8 mouse cellular contexts compared by ENCODE assay signal in genomic region chr17:32991965-32992698, GRCm38 (mm10). TPM values are rescaled to one million over a fixed set of nuclear protein-coding genes. Genes with fewer than 3 reads are reported as not detected.
DNase-seq lines count a peak whose midpoint lies in the region; ATAC-seq and TF ChIP-seq lines count a peak whose summit lies in the region.

No protein-coding gene starts in this region.

- no peaks in the 10 kb centered on the region for H3K4me1 ChIP-seq in ES-Bruce4 (ENCODE audit: control insufficient read depth, insufficient read depth, low read length)
- H3K4me1 ChIP-seq in forebrain, embryonic 11.5 days (replicated peaks; ENCODE audit: control insufficient read depth, insufficient read depth, low read length): no peaks in the 10 kb centered on the region; the same call in 1 of the 2 replicates
- no peaks in the 10 kb centered on the region for H3K4me1 ChIP-seq in kidney, postnatal 0 days (replicated peaks; ENCODE audit: insufficient read depth, low read length)

- ATAC-seq in forebrain, embryonic 11.5 days (replicated peaks; ENCODE audit: low FRiP score): no peak
- no peak for ATAC-seq in kidney, postnatal 0 days (replicated peaks; ENCODE audit: low FRiP score, low read depth)

- TF ChIP-seq EP300 in ES-Bruce4 (IDR thresholded peaks at IDR 0.05; ENCODE audit: insufficient read depth, low read depth, low read length): no peak

- TF ChIP-seq POLR2A in ES-Bruce4 (IDR thresholded peaks at IDR 0.05; ENCODE audit: insufficient read depth, low read length): no peak

- no peak overlapping the region for H3K4me3 ChIP-seq in ES-Bruce4 (ENCODE audit: low read depth, low read length)
- H3K4me3 ChIP-seq in forebrain, embryonic 11.5 days (ENCODE audit: low read depth, low read length): peak overlapping the region; percentile 79; the same call in 1 of the 2 replicates
- peak overlapping the region; percentile 70 for H3K4me3 ChIP-seq in kidney, postnatal 0 days (replicated peaks; ENCODE audit: low read depth, low read length)

- peak overlapping the region; percentile 14 for H3K9ac ChIP-seq in ES-Bruce4 (ENCODE audit: low read depth, poor library complexity, severe bottlenecking)
- H3K9ac ChIP-seq in forebrain, embryonic 11.5 days (ENCODE audit: low read length): peak overlapping the region; percentile 76; the same call in 1 of the 2 replicates
- peak overlapping the region; percentile 67 for H3K9ac ChIP-seq in kidney, postnatal 0 days (ENCODE audit: low read depth, low read length)

- no peak overlapping the region; the same call in 1 of the 2 replicates for H3K27ac ChIP-seq in ES-Bruce4 (ENCODE audit: insufficient read depth, low read length)
- H3K27ac ChIP-seq in forebrain, embryonic 11.5 days (ENCODE audit: low read depth, low read length): no peak overlapping the region
- H3K27ac ChIP-seq in kidney, postnatal 0 days: peak overlapping the region; percentile 84; the same call in 1 of the 2 replicates

- peak; percentile 4 for TF ChIP-seq CTCF in ES-Bruce4 (IDR thresholded peaks at IDR 0.05; ENCODE audit: low read depth, low read length)
- TF ChIP-seq CTCF in kidney, postnatal 0 days (IDR thresholded peaks at IDR 0.05; ENCODE audit: low read depth): peak; percentile 59

- H3K36me3 ChIP-seq in ES-Bruce4 (ENCODE audit: control insufficient read depth, insufficient read depth, low read length, poor library complexity, severe bottlenecking): no peaks in the 10 kb centered on the region
- peaks cover 4% of the 10 kb centered on the region; the same call in 1 of the 2 replicates for H3K36me3 ChIP-seq in forebrain, embryonic 11.5 days (ENCODE audit: control insufficient read depth, insufficient read depth, low read length)
- peaks cover 6% of the 10 kb centered on the region; the same call in 1 of the 2 replicates for H3K36me3 ChIP-seq in kidney, postnatal 0 days (ENCODE audit: insufficient read depth, low read length)

- no peaks in the 10 kb centered on the region for H3K9me3 ChIP-seq in ES-Bruce4 (replicated peaks; ENCODE audit: control insufficient read depth, insufficient read depth, low read length, poor library complexity, severe bottlenecking)
- H3K9me3 ChIP-seq in forebrain, embryonic 11.5 days (ENCODE audit: control insufficient read depth, low read length): no peaks in the 10 kb centered on the region
- no peaks in the 10 kb centered on the region for H3K9me3 ChIP-seq in kidney, postnatal 0 days (replicated peaks; ENCODE audit: low read length)

- H3K4me2 ChIP-seq in forebrain, embryonic 11.5 days (ENCODE audit: low read depth, low read length, severe bottlenecking): peak overlapping the region; percentile 75; the same call in 1 of the 2 replicates
- H3K4me2 ChIP-seq in kidney, postnatal 0 days (ENCODE audit: low read length): peak overlapping the region; percentile 69

- 71% methylated on average over 12 of the region's 12 CpGs for WGBS in forebrain, embryonic 11.5 days
- WGBS in kidney, postnatal 0 days: 69% methylated on average over 12 of the region's 12 CpGs

- no peaks in the 10 kb centered on the region for H3K27me3 ChIP-seq in ES-Bruce4 (ENCODE audit: control insufficient read depth, insufficient read depth, low read length, poor library complexity, severe bottlenecking)
- no peaks in the 10 kb centered on the region for H3K27me3 ChIP-seq in forebrain, embryonic 11.5 days (ENCODE audit: control insufficient read depth, insufficient read depth, low read length)
- H3K27me3 ChIP-seq in kidney, postnatal 0 days (ENCODE audit: insufficient read depth, low read length): no peaks in the 10 kb centered on the region

- DNase-seq in embryo, embryonic 10 days (ENCODE audit: low spot score): peak; percentile 27
- no peak for DNase-seq in embryo, embryonic 9.5 days (ENCODE audit: extremely low spot score)
- no peak for DNase-seq in forebrain, embryonic 11.5 days (ENCODE audit: low spot score)
- peak; percentile 3 for DNase-seq in kidney, postnatal 0 days (ENCODE audit: low spot score)
- DNase-seq in lung, postnatal 36 days: peak; percentile 47
- DNase-seq in thymus, postnatal 4 days: peak; percentile 51
- no peak for DNase-seq in urinary bladder, adult 18-20 months (ENCODE audit: low spot score in 2 of 2)

RNA-seq across cellular contexts. Expression of gene Zfp952, which starts 0.8 kb away (rescaled TPM):
- polyA plus RNA-seq in ES-Bruce4 (2011; ENCODE audit: insufficient read depth, insufficient read length, low read depth, missing spikeins): 9.9 and 13.5 TPM in 2 replicates
- 16.2 and 16.7 TPM in 2 replicates for polyA plus RNA-seq in forebrain, embryonic 11.5 days (2014; fragmentation: Nextera tagmentation; extraction: Ambion mirVana)
- polyA plus RNA-seq in kidney, postnatal 0 days (2015; fragmentation: Nextera tagmentation; extraction: Ambion mirVana): 8.7 and 8.8 TPM in 2 replicates

RNA-seq across cellular contexts. Expression of gene Zfp472, which starts 26.5 kb away (rescaled TPM):
- 12.9 and 14.5 TPM in 2 replicates for polyA plus RNA-seq in ES-Bruce4 (2011; ENCODE audit: insufficient read depth, insufficient read length, low read depth, missing spikeins)
- polyA plus RNA-seq in forebrain, embryonic 11.5 days (2014; fragmentation: Nextera tagmentation; extraction: Ambion mirVana): 13.6 and 14.6 TPM in 2 replicates
- polyA plus RNA-seq in kidney, postnatal 0 days (2015; fragmentation: Nextera tagmentation; extraction: Ambion mirVana): 7.8 and 9.0 TPM in 2 replicates

RNA-seq across cellular contexts. Expression of gene Zfp763, which starts 41.1 kb away (rescaled TPM):
- polyA plus RNA-seq in ES-Bruce4 (2011; ENCODE audit: insufficient read depth, insufficient read length, low read depth, missing spikeins): 9.5 and 10.5 TPM in 2 replicates
- 20.4 and 23.2 TPM in 2 replicates for polyA plus RNA-seq in forebrain, embryonic 11.5 days (2014; fragmentation: Nextera tagmentation; extraction: Ambion mirVana)
- polyA plus RNA-seq in kidney, postnatal 0 days (2015; fragmentation: Nextera tagmentation; extraction: Ambion mirVana): 9.8 and 11.5 TPM in 2 replicates

RNA-seq across cellular contexts. Expression of gene Cyp4f13, which starts 44.9 kb away (rescaled TPM):
- polyA plus RNA-seq in ES-Bruce4 (2011; ENCODE audit: insufficient read depth, insufficient read length, low read depth, missing spikeins): 12.7 and 18.8 TPM in 2 replicates
- polyA plus RNA-seq in forebrain, embryonic 11.5 days (2014; fragmentation: Nextera tagmentation; extraction: Ambion mirVana): 3.3 and 4.0 TPM in 2 replicates
- 15.6 and 18.4 TPM in 2 replicates for polyA plus RNA-seq in kidney, postnatal 0 days (2015; fragmentation: Nextera tagmentation; extraction: Ambion mirVana)

Comparison
In these comparisons a context has a peak if more than half of its experiments do, and no peak if none do; other contexts are left out.
1. DNase-seq: peak in embryo, embryonic 10 days (single experiment), kidney, postnatal 0 days (single experiment), lung, postnatal 36 days (single experiment) and thymus, postnatal 4 days (single experiment); none in embryo, embryonic 9.5 days (single experiment), forebrain, embryonic 11.5 days (single experiment) and urinary bladder, adult 18-20 months (0 of 2).
2. H3K9ac ChIP-seq: peak in every context shown above with its lines; median percentile 76 in forebrain, embryonic 11.5 days; 67 in kidney, postnatal 0 days; 14 in ES-Bruce4.